Mouse (Mus musculus) G1E (cell line): ENCODE measurements at regions not wholly inside any gene's neighbourhood (a gene's known extent, or its start where the extent isn't known, plus 50 kb on each side); places are given as distances from the start of the nearest gene placed in this dataset.

Experiments
- CTCF ChIP-seq: IDR thresholded peaks from 2 replicates; pipeline ENCODE4 v1.5.1; 2012; ENCODE audit warnings: low read depth, low read length, inconsistent platforms, mixed read lengths
- GATA1 ChIP-seq: IDR thresholded peaks from 2 replicates; pipeline ENCODE4 v1.6.1; 2012; ENCODE audit warnings: borderline replicate concordance, low read length, inconsistent platforms, mixed read lengths
- GATA2 ChIP-seq: IDR thresholded peaks from 2 replicates; pipeline ENCODE4 v1.6.1; 2012; ENCODE audit warnings: low read depth, low read length, inconsistent platforms, borderline replicate concordance
- POLR2AphosphoS5 ChIP-seq: IDR thresholded peaks from 2 replicates; pipeline ENCODE4 v1.6.1; 2012; ENCODE audit warnings: low read depth, low read length, inconsistent platforms; ENCODE audit not compliant: insufficient replicate concordance
- TAL1 ChIP-seq: conservative IDR thresholded peaks from 2 replicates; pipeline ENCODE4 v1.6.1; 2012; ENCODE audit warnings: low read depth, low read length, inconsistent platforms, mixed read lengths

DNA sequence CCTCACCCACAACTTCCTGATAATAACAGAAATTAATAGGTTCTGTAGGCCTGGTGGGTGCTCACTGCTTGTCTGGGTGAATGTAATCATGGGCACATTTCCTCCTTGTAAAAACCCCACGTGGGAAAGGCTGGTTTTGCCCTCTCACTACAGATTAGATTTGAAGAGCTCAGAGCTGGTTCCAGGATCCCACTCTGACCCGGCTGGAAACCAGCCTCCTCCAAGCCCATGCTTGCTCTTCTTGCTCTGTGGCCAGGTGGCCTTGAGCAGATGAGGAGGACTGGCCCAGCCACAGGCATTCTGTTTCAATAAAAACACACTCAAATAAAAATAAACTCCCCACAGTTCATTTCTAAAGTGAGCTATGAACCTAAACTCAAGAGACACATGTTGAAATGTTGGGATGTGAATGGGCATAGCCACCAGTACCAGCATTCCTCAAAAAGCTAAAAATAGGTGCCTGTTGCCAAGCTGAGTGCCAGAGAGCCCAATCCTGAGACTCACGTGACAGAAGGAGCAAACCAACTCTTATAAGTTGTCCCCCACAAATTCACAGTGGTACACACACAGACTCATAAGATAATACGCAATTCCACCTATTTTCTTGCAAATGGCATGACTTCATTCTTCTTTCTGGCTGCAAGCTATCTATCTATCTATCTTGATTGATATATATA is 116.1 kb downstream of the Nufip1 start:
- TF ChIP-seq POLR2AphosphoS5 = no peak
- TF ChIP-seq CTCF = no peak
- no peak for TF ChIP-seq GATA1
- TF ChIP-seq TAL1 = no peak
- no peak for TF ChIP-seq GATA2
